Mouse (Mus musculus): ENCODE results near the gene Dgkg. TPM values are rescaled to one million over a fixed set of nuclear protein-coding genes. Genes with fewer than 3 reads are reported as not detected.

Dgkg gene
- polyA plus RNA-seq, 1 experiment from 2014 or later, result 3.0 TPM

GRCm38 (mm10) chr16:22577656-22578055 lies 79.4 kb downstream of the Dgkg start:
- Histone ChIP-seq H3K9ac (replicated peaks; ENCODE audit: low read depth, low read length) (no peak overlapping the region), H3K4me1 (ENCODE audit: control insufficient read depth, insufficient read depth, low read length) (no peaks in the 10 kb centered on the region), H3K9me3 (ENCODE audit: control insufficient read depth, low read length) (no peaks in the 10 kb centered on the region), H3K36me3 (ENCODE audit: control insufficient read depth, insufficient read depth, low read length) (no peaks in the 10 kb centered on the region), H3K4me3 (ENCODE audit: low read depth, low read length) (no peak overlapping the region), H3K27ac (ENCODE audit: low read depth, low read length) (no peak overlapping the region), H3K27me3 (ENCODE audit: control insufficient read depth, insufficient read depth, low read length) (no peaks in the 10 kb centered on the region), H3K4me2 (ENCODE audit: low read depth, low read length) (no peak overlapping the region)
- no peak for ATAC-seq (ENCODE audit: low read depth)
- WGBS, result 58% methylated on average over 8 of the region's 8 CpGs

- Histone ChIP-seq H3K9me3 (ENCODE audit: control insufficient read depth, low read length) (no peaks in the 10 kb centered on the region), H3K9ac (replicated peaks; ENCODE audit: low read depth, low read length) (no peak overlapping the region), H3K36me3 (ENCODE audit: control insufficient read depth, insufficient read depth, low read length) (no peaks in the 10 kb centered on the region), H3K27ac (ENCODE audit: low read depth, low read length) (no peak overlapping the region), H3K4me1 (ENCODE audit: control insufficient read depth, insufficient read depth, low read length) (no peaks in the 10 kb centered on the region), H3K27me3 (ENCODE audit: control insufficient read depth, insufficient read depth, low read length) (no peaks in the 10 kb centered on the region), H3K4me3 (ENCODE audit: low read depth, low read length) (no peak overlapping the region), H3K4me2 (ENCODE audit: low read depth, low read length) (no peak overlapping the region)
- 65% methylated on average over 7 of the region's 7 CpGs for WGBS
- ATAC-seq (ENCODE audit: low read depth), result no peak
Measured at GRCm38 (mm10) chr16:22574164-22574563, 82.9 kb downstream of the Dgkg start.

GRCm38 (mm10) chr16:22572641-22573341 lies 84.2 kb downstream of the Dgkg start:
- Histone ChIP-seq H3K4me3 (ENCODE audit: low read depth, low read length) (no peak overlapping the region), H3K36me3 (ENCODE audit: control insufficient read depth, insufficient read depth, low read length) (no peaks in the 10 kb centered on the region), H3K9me3 (ENCODE audit: control insufficient read depth, low read length) (no peaks in the 10 kb centered on the region), H3K4me2 (ENCODE audit: low read depth, low read length) (no peak overlapping the region), H3K27ac (ENCODE audit: low read depth, low read length) (no peak overlapping the region), H3K27me3 (ENCODE audit: control insufficient read depth, insufficient read depth, low read length) (no peaks in the 10 kb centered on the region), H3K4me1 (ENCODE audit: control insufficient read depth, insufficient read depth, low read length) (no peaks in the 10 kb centered on the region), H3K9ac (replicated peaks; ENCODE audit: low read depth, low read length) (no peak overlapping the region)
- no peak for ATAC-seq (ENCODE audit: low read depth)
- WGBS, result 48% methylated on average over 21 of the region's 21 CpGs

- WGBS, result 88% methylated on average over 3 of the region's 3 CpGs
- Histone ChIP-seq H3K27me3 (ENCODE audit: control insufficient read depth, insufficient read depth, low read length) (no peaks in the 10 kb centered on the region), H3K4me3 (ENCODE audit: low read depth, low read length) (no peak overlapping the region), H3K4me2 (ENCODE audit: low read depth, low read length) (no peak overlapping the region), H3K36me3 (ENCODE audit: control insufficient read depth, insufficient read depth, low read length) (no peaks in the 10 kb centered on the region), H3K9ac (replicated peaks; ENCODE audit: low read depth, low read length) (no peak overlapping the region), H3K27ac (ENCODE audit: low read depth, low read length) (no peak overlapping the region), H3K9me3 (ENCODE audit: control insufficient read depth, low read length) (no peaks in the 10 kb centered on the region), H3K4me1 (ENCODE audit: control insufficient read depth, insufficient read depth, low read length) (no peaks in the 10 kb centered on the region)
- ATAC-seq (ENCODE audit: low read depth), result peak; percentile 15; the same call in 1 of the 2 replicates
Measured at GRCm38 (mm10) chr16:22564907-22565272, 92.1 kb downstream of the Dgkg start.

- H3K4me1 ChIP-seq (ENCODE audit: control insufficient read depth, insufficient read depth, low read length), result no peaks in the 10 kb centered on the region
- peak; percentile 70; the same call in 1 of the 2 replicates for ATAC-seq (ENCODE audit: low read depth)
- no peak overlapping the region for H3K4me3 ChIP-seq (ENCODE audit: low read depth, low read length)
- 59% methylated on average over 14 of the region's 14 CpGs for whole genome bisulfite sequencing
- H3K27me3 ChIP-seq (ENCODE audit: control insufficient read depth, insufficient read depth, low read length), result no peaks in the 10 kb centered on the region
- no peak overlapping the region for H3K27ac ChIP-seq (ENCODE audit: low read depth, low read length)
- no peak overlapping the region for H3K4me2 ChIP-seq (ENCODE audit: low read depth, low read length)
- H3K36me3 ChIP-seq (ENCODE audit: control insufficient read depth, insufficient read depth, low read length), result no peaks in the 10 kb centered on the region
- no peaks in the 10 kb centered on the region for H3K9me3 ChIP-seq (ENCODE audit: control insufficient read depth, low read length)
- no peak overlapping the region for H3K9ac ChIP-seq (replicated peaks; ENCODE audit: low read depth, low read length)
Measured at GRCm38 (mm10) chr16:22564259-22564906, 92.6 kb downstream of the Dgkg start.

GRCm38 (mm10) chr16:22563594-22563993 lies 93.4 kb downstream of the Dgkg start:
- Histone ChIP-seq H3K4me1 (ENCODE audit: control insufficient read depth, insufficient read depth, low read length) (no peaks in the 10 kb centered on the region), H3K4me3 (ENCODE audit: low read depth, low read length) (no peak overlapping the region), H3K27ac (ENCODE audit: low read depth, low read length) (no peak overlapping the region), H3K9me3 (ENCODE audit: control insufficient read depth, low read length) (no peaks in the 10 kb centered on the region), H3K9ac (replicated peaks; ENCODE audit: low read depth, low read length) (no peak overlapping the region), H3K36me3 (ENCODE audit: control insufficient read depth, insufficient read depth, low read length) (no peaks in the 10 kb centered on the region), H3K27me3 (ENCODE audit: control insufficient read depth, insufficient read depth, low read length) (no peaks in the 10 kb centered on the region), H3K4me2 (ENCODE audit: low read depth, low read length) (no peak overlapping the region)
- ATAC-seq (ENCODE audit: low read depth), result no peak

- Histone ChIP-seq H3K4me1 (ENCODE audit: control insufficient read depth, insufficient read depth, low read length) (no peaks in the 10 kb centered on the region), H3K4me3 (ENCODE audit: low read depth, low read length) (no peak overlapping the region), H3K27ac (ENCODE audit: low read depth, low read length) (no peak overlapping the region), H3K36me3 (ENCODE audit: control insufficient read depth, insufficient read depth, low read length) (no peaks in the 10 kb centered on the region), H3K9ac (replicated peaks; ENCODE audit: low read depth, low read length) (no peak overlapping the region), H3K27me3 (ENCODE audit: control insufficient read depth, insufficient read depth, low read length) (no peaks in the 10 kb centered on the region), H3K9me3 (ENCODE audit: control insufficient read depth, low read length) (no peaks in the 10 kb centered on the region), H3K4me2 (ENCODE audit: low read depth, low read length) (no peak overlapping the region)
- ATAC-seq (ENCODE audit: low read depth), result no peak
- 53% methylated on average over 2 of the region's 2 CpGs for WGBS
Measured at GRCm38 (mm10) chr16:22554996-22555395, 102.0 kb downstream of the Dgkg start.

- H3K4me1 ChIP-seq (ENCODE audit: control insufficient read depth, insufficient read depth, low read length), result no peaks in the 10 kb centered on the region
- no peak overlapping the region for H3K4me3 ChIP-seq (ENCODE audit: low read depth, low read length)
- no peaks in the 10 kb centered on the region for H3K27me3 ChIP-seq (ENCODE audit: control insufficient read depth, insufficient read depth, low read length)
- WGBS, result 89% methylated on average over 9 of the region's 9 CpGs
- ATAC-seq (ENCODE audit: low read depth), result no peak
- no peak overlapping the region for H3K27ac ChIP-seq (ENCODE audit: low read depth, low read length)
- H3K4me2 ChIP-seq (ENCODE audit: low read depth, low read length), result no peak overlapping the region
- H3K9ac ChIP-seq (replicated peaks; ENCODE audit: low read depth, low read length), result no peak overlapping the region
- no peaks in the 10 kb centered on the region for H3K9me3 ChIP-seq (ENCODE audit: control insufficient read depth, low read length)
- no peaks in the 10 kb centered on the region for H3K36me3 ChIP-seq (ENCODE audit: control insufficient read depth, insufficient read depth, low read length)
Measured at GRCm38 (mm10) chr16:22552351-22552750, 104.7 kb downstream of the Dgkg start.

- no peaks in the 10 kb centered on the region for H3K36me3 ChIP-seq (ENCODE audit: control insufficient read depth, insufficient read depth, low read length)
- H3K9me3 ChIP-seq (ENCODE audit: control insufficient read depth, low read length), result no peaks in the 10 kb centered on the region
- H3K4me1 ChIP-seq (ENCODE audit: control insufficient read depth, insufficient read depth, low read length), result no peaks in the 10 kb centered on the region
- 29% methylated on average over 11 of the region's 11 CpGs for WGBS
- H3K4me3 ChIP-seq (ENCODE audit: low read depth, low read length), result no peak overlapping the region
- no peak overlapping the region for H3K4me2 ChIP-seq (ENCODE audit: low read depth, low read length)
- no peak overlapping the region for H3K9ac ChIP-seq (replicated peaks; ENCODE audit: low read depth, low read length)
- no peaks in the 10 kb centered on the region for H3K27me3 ChIP-seq (ENCODE audit: control insufficient read depth, insufficient read depth, low read length)
- ATAC-seq (ENCODE audit: low read depth), result no peak
- H3K27ac ChIP-seq (ENCODE audit: low read depth, low read length), result no peak overlapping the region
Measured at GRCm38 (mm10) chr16:22551231-22552000, 105.6 kb downstream of the Dgkg start.

All from neural tube, embryonic 14.5 days (tissue).